Mouse (Mus musculus) spleen, adult 2 months (tissue): ENCODE measurements at regions not wholly inside any gene's neighbourhood (a gene's known extent, or its start where the extent isn't known, plus 50 kb on each side); places are given as distances from the start of the nearest gene placed in this dataset.

Source experiments
- CTCF ChIP-seq: fragments of 200-500 bp; IDR thresholded peaks from 2 replicates; pipeline ENCODE4 v1.5.1; 2011; ENCODE audit warnings: mild to moderate bottlenecking, inconsistent platforms; ENCODE audit not compliant: insufficient read depth, insufficient read length, insufficient replicate concordance; ENCODE audit errors: extremely low read depth
- POLR2A ChIP-seq: fragments of 200-500 bp; IDR thresholded peaks from 2 replicates; pipeline ENCODE4 v1.6.1; 2011; ENCODE audit warnings: low read depth, low read length, inconsistent platforms

DNA sequence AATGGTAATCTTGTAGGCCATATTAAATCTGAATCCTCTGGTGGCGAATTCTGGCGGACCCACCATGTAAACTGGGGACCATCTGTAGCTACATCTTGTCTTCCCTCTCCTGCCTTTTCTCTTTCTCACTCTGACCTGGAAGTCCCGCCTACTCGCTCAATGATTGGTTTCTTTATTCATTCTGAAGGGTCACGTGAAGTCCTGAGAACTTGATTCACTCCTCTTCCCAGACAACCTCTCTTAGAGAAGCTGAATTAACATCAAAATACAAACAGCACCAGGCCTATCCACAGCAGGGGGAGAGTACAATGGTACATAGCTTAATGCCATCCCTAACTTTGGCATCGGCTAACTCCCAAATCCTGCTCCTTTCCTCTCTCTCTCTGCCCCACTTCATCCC is 69.9 kb upstream of the Mylip start:
- no peak for TF ChIP-seq CTCF
- TF ChIP-seq POLR2A: no peak
